Mouse (Mus musculus) NIH3T3 (cell line): ENCODE data around the gene Stfa3.
"Not testable (repeated sequence)": the region's sequence is repeated elsewhere in the genome, so short reads cannot be mapped to it uniquely, and the experiment has no call there.

ENCODE experiments used
- DNase-seq: peaks from one replicate; pipeline ENCODE4 v3.0.0-alpha.2; 2012; ENCODE audit warnings: low read depth

Stfa3 gene

DNA sequence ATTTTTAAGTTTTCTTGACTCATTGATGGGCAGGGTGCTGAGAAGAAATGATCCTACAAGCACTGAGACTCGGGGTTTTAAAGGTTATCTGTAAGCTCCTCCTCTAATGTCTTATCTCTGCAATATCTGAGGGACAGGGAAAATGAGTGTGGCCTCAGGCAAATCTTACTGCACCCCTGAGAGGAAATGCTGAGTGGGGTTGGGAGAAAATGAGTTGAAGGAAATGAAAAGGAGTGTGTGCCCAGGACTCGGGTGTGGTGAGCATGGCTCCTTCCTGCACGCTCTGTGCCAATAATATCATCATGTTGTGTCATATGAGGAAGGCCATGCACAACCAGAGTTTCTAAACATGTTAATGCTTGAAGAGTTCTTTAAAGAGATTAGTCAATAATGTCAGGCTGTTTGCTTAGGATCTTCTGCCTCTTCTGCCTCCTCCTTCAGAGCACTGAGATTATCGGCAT is at the start of gene Stfa3:
Stfa3 (minus strand) TSS at position 51 of the 461 bp plus-strand sequence.
- DNase-seq, result no peak

DNA sequence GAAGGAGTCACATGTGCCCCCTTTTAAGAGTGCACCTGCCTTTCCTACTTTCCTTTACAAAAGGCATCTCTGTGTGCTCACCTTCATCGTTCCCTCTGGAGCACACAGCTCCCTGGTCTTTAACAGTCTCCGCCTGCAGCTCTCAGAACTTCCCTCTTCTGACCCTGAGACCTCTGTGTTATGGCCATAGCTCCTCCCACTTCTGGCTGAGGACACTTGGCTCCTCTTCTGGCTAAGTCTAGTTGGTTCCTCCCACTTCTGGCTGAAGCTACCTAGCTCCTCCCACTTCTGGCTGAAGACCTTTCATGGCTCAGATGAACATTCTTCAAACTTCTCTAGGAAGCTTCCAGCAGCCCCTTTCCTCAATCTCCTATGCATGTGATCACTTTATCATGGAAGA is 47.1 kb upstream of the Stfa3 start:
- DNase-seq, result no peak

DNA sequence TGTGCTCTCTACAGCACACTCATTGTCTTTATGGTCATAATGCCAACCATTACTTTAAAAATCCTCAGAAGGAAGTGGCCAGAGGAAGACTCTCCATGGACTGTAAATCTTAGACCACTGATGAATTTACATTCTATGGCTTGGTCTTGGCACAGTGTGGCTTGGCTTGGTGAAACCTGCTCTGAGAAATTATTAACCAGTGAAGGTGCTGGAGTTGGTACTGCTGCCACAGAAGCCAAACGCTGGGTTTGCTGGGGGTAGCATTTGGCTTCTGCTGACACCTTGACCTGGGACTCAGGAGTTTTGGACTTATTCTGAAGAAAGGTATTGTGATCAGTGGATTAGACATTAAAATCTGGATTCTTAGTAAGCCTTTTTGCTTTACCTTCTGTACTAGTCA is 37.2 kb upstream of the Stfa3 start:
- no peak for DNase-seq

DNA sequence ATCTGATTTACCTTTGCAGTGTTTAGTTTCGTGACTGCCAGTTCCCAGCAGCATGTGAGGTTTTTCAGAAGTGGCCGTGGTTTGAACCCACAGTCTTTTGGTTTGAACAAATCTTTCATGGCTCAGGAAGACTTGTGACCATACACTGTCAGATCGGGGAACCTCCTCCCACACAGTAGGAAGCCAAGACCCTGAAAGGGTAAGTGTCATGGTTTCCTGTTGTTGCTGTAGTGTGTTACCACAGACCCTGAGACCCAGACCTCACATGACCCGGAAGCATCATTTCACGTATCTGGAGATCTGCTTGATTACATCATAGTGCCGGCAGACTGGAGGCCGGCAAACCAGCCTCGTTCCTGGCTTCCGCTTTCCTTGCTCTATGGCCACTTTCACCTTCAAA is 21.7 kb upstream of the Stfa3 start:
- DNase-seq, result no peak

DNA sequence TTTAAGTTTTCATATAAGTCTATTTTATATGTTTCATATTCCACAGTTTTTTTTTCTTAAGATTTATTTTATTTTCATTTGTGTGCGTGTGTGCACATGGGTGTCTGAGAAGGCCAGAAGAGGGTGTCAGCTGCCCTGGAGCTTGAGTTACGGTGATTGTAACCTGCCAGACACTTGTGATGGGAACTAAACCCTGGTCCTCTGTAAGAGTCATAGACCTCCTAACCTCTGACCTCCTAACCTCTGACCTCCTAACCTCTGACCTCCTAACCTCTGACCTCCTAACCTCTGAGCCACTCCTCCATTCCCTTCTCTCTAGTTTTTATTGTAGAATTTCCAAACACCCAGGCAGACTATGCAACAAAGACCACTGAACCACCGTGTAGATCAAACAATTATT is 20.3 kb upstream of the Stfa3 start:
- DNase-seq, result no peak

DNA sequence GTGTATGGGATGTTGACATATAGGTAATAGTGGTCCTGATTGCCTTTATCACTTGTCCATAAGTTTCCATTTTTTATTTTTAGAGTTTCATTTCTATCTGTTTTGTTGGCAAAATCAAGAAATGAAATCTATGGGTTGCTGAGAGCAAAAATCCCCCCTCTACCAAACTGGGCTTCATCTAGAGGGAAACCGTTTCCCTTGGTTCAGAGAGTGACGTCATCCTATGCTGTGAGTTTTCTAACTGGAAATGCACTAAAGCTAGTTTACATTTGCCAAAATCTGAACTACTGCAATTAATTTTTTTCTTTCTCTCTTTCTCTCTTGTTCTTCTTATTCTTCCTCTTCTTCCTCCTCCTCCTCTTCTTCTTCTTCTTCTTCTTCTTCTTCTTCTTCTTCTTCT is 19.7 kb upstream of the Stfa3 start:
- DNase-seq, result no peak

DNA sequence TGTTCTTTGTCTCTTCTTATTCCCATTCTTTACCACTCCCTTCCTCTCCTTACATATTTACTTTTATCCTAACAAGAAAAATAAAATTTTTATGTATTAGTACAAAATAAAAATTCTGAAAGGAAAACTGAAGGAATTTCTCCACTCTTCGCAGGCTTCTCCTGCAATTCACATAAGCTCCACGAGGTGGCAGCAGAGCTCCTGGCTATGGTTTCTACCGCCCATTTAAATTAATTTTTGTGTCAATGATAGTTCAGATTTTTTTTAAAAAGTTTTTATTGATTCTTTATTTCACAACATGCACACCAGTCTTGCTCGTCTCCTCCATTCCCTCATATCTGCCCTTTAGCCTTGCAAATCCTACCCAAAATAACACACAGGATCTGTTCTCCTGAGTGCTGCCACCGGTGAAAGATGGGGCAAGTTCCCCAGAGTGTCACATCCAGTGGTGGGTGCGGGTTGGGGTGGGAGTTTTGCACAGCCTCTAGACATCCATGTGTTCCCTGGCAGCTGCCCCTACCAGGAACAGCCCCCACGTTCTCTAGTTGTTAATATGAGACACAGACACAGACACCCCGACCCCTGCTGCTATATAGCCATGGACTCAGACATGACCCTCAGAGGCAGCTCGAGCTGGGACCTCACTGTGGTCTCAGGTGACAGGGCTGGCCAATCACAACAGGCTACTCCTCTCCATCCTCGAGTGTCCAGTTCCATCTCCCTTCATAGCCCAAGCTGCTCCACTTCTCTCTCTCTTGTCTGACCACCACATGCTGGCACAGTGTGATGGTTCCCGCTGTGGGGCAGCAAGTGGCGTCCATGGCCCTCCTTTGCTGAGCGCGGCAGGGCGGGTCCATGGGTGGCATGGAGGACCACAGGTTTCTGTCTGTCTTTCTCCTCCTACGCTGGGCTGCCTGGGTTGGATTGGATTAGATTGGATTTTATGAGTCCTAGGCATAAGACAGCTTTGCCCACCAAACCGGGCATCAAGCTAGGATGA is 18.3 kb upstream of the Stfa3 start:
- DNase-seq, result peak; percentile 66

DNA sequence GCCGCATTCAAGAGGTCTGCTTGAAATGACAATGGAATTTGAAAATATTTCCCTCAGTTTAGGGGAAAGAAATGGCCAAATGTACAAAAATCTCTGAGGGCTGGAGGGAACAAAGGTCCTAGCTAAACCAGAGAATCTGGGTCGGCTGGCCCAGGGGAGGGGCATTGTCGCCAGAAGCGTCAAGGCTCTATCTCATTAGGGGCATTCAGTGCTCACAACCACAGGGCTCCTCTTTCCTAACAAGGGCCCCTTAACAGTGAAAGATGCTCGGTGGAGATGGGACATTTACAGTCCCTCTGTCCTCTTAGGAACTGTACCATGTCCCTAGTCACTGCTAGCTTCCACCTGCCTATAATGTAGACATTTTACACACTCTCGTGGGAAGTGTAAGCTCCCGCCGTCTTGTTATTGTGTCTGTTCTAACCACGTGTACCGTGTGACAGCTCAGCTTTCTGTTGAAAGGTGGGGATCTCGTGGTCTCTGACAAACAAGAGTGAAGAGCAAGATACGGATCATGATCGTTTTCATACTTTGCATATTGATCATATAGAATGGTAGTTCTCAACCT is 16.0 kb upstream of the Stfa3 start:
- DNase-seq, result no peak

DNA sequence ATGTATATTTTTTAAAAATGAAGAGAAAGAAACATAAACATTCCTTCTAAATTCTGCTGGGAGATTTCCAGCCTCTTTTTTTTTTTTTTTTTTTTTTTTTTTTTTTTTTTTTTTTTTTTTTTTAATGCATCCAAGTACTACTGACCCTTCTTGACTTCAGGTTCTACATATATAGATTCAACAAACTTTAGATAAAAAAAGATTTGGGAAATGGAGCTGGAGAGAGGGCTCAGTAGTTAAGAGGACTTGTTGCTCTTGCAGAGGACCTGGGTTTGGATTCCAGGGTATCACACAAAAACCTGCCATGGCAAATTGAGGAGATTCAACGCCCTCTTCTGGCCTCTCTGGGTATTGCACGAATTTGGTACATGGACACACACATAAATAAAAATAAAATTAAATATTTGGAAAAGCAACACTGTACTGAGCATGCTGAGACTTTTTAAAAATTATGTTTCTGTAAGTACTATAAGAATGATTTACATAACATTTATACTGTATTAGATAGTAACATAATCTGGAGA is 14.8 kb upstream of the Stfa3 start:
- DNase-seq, result peak; percentile 30

DNA sequence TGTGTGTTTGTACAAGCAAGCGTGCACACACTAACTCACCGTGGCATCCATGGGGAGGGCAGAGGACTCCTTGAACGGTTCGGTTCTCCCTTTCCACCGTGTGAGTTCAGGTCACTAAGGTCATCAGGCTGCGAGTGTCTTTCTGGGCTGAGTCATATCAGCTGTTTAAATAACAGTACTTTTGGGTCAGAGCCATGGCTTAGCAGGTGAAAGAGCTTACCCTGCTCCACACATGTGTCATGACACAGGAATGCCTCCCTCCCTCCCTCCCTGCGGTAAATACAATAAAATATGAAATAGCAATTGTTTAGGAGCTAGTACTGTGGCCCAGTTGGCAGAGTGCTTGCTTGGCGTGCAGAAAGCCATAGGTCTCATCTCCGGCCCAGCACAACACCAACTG is 14.2 kb upstream of the Stfa3 start:
- no peak for DNase-seq

DNA sequence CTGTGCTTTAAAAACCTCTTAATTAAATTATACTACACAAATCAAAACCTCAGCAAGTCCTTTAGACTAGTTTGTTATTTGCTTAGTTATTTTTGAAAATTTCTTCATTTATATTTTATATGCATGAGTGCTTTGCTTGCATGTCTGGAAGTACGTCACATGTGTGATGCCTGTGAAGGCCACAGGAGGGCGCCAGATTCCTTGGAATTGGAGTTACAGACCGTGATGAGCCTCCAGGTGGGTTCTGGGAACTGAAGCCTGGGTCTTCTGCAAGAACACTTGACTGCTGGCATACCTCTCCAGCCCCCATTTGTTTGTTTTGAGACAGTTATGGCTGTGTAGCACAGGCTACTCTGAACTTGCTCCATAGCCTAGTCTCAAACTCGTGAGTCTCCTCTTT is 13.7 kb upstream of the Stfa3 start:
- DNase-seq, result peak; percentile 3

DNA sequence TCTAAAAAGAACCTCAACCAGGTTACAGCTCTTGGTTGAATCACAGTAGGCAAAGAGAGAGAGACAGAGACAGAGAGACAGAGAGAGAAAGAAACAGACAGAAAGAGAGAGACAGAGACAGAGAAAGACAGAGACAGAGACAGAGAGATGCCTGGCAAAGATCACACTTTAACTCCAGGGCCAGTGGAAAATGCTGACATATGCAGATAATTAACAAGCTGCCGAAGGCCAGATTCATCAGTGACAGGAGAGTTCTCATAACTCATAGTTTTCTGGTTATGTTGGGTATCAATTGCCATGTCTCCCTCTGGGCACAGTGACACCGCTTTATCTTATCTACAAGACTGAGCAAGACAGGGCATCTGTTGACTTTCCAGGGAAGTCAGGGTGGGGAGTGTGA is 12.7 kb upstream of the Stfa3 start:
- no peak for DNase-seq

DNA sequence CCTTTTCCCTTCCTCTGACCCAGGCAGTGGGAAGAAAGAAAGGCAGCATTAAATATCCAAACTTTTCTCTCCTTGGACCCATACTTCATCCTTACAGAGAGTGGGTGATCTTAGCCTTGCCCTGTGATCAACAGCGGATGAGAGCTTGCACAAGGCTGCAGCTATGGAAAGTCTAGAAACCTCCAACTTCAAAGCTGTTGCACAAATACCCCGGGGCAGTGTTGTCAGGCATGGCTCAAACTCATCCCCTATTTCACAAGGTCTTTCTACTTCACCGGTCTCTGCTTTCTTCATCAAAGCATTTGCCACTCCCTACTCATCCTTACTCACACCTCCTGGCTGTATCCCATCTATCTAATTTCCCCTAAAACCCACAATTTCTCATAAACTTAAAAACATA is 10.2 kb upstream of the Stfa3 start:
- DNase-seq, result no peak

DNA sequence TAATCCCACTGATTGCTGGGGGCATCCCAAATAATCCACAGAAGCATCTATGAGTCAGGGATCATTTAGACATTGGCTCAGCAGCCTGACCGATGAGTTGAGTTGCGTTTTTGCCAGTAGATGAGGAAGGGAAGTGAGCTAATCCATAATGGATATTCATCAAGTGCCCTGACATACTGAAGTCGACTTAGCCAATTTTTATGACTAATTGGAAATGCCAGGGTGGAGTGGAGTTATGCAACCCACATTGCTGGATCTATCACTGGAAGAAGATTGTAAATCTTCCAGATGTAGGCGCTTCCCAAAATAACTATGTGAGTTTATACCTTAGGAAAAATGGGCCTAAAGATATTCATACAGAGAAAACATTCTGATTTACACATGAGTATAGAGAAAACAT is 8.9 kb upstream of the Stfa3 start:
- peak; percentile 9 for DNase-seq

DNA sequence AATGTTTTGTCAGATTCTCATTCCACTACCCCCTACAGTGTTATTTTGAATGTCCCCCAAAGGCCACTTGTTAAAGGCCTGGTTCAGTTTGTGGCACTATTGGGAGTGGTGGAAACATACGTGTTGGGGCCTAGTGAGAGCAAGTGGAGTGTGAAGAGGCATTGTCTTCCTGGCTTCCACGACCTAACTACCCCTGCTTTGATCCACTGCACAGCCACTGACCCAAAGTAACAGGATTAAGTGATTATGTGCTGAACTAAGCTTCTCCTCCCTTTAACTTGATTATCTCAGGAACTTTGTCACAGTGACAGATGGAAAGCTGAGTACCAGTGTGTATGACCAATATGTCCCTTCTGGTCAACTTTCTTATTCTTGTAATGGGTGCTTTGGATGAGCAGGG is 5.2 kb upstream of the Stfa3 start:
- no peak for DNase-seq

DNA sequence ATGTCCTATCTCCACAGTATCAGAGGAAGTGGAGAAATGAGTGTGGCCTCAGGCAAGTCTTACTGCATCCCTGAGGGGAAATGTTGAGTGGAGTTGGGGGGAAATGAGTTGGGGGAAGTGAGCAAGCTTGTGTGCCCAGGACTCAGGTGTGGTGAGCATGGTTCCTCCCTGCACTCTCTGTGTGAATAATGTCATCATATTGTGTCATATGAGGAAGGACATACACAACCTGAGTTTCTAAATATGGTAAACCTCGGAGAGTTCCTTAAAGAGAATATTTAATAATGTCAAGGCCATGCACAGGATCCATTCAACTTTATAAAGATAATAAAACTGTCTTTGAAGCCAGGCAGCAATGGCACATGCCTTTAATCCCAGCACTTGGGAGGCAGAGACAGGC is 34.2 kb downstream of the Stfa3 start:
- not testable (repeated sequence) for DNase-seq

DNA sequence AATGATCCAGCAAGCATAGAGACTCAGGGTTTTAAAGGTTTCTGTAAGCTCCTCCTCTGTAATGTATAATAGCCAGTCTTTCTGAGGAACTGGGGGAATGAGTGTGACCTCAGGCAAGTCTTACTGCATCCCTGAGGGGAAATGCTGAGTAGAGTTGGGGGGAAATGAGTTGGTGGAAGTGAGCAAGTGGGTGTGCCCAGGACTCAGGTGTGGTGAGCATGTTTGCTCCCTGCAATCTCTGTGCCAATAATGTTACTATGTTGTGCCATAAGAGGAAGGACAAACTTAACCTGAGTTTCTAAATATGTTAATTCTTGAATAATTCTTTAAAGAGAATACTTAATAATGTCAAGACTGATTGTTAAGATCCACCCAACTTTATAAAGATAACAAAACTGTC is 46.8 kb downstream of the Stfa3 start, which contains the start of gene Stfa2:
Stfa2 (minus strand) TSS at position 101 of the 400 bp plus-strand sequence.
- no peak for DNase-seq
